Comparison of ENCODE assay signal across 8 mouse cellular contexts in the genomic region with DNA sequence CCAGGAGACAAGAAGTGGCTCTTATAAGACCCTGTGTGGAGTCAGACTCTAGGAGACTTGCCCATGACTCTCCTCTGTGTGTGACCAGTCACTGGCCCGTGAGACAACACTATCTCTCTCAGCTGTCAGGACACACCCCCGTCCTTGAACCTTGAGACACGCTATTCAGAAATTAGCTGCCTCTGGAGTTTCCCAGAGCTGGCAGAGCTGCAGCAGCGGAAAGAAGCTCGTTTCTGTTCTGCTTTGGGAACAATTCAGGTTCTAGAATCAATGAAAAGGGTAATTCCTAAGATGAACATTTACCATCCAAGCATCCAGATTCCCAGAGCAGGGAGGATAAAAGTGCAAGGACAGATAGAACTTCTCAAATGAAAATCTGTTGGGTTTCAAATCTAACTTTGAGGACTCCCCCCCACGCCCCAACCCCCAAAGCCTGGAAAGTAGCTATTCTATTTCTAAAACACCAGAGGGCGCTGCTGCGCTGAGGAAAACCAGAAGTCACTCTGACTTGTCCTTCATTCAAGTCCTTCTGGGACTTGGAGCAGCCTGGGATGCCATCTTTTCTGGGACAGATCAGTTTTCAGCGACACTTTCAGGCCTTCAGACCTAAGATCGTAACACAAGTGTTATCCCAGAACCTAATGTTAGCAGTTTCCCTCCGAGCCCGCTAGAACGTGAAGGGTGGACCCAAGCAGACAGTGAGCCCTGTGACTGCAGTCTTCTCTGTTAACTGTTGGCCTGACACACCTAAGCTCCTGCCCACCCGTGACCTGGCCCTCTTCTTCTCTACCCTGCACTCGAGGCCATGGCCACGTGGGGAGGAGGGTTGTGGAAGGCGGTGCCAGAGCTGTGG. TPM values are rescaled to one million over a fixed set of nuclear protein-coding genes. Genes with fewer than 3 reads are reported as not detected.
A peak's percentile ranks its signal among the peaks of the same experiment; 100 is the strongest.
DNase-seq lines count a peak whose midpoint lies in the region; TF ChIP-seq lines count a peak whose summit lies in the region.
"Had no signal": no experiment of that assay in that cellular context is flagged by ENCODE, and none has a peak within 500 bp of the region (broad histone marks: within the 10 kb centered on the region; RNA-seq: fewer than 3 reads in every experiment).

No protein-coding gene starts in this region.

- H3ac ChIP-seq in C2C12 (ENCODE audit: control insufficient read depth, insufficient read length, low read depth), result no peak overlapping the region

- H3K27ac ChIP-seq in cerebellum, adult 2 months (ENCODE audit: insufficient read depth, low read length), result no peak overlapping the region
- H3K27ac ChIP-seq in small intestine, adult 2 months (ENCODE audit: insufficient read depth, low read depth, low read length), result peak overlapping the region; percentile 91
- H3K27ac ChIP-seq: liver, embryonic 15.5 days had no signal

- TF ChIP-seq CTCF in C2C12 (IDR thresholded peaks at IDR 0.05; ENCODE audit: control insufficient read depth, insufficient read depth, insufficient read length), result peak; percentile 35
- peak; percentile 81 for TF ChIP-seq CTCF in cerebellum, adult 2 months (IDR thresholded peaks at IDR 0.05; ENCODE audit: borderline replicate concordance, insufficient read depth, low read depth, low read length)
- peak; percentile 71; the same call in 1 of the 2 replicates for TF ChIP-seq CTCF in small intestine, adult 2 months (IDR thresholded peaks at IDR 0.05; ENCODE audit: extremely low read depth, insufficient read length, insufficient replicate concordance, low read depth, low read length)

- no peaks in the 10 kb centered on the region for H3K79me2 ChIP-seq in C2C12 (ENCODE audit: control insufficient read depth, insufficient read depth)

- H3K27me3 ChIP-seq in C2C12 (ENCODE audit: control insufficient read depth, insufficient read depth, insufficient read length), result no peaks in the 10 kb centered on the region
- no peaks in the 10 kb centered on the region for H3K27me3 ChIP-seq in cerebellum, adult 2 months (ENCODE audit: control insufficient read depth, insufficient read depth, low read length)
- no peaks in the 10 kb centered on the region for H3K27me3 ChIP-seq in small intestine, adult 2 months (ENCODE audit: control insufficient read depth, insufficient read depth, low read length)
- H3K27me3 ChIP-seq: liver, embryonic 15.5 days had no signal

- 27% methylated on average over 17 of the region's 17 CpGs for WGBS in cerebellum, adult 2 months
- 23% methylated on average over 17 of the region's 17 CpGs for WGBS in small intestine, adult 2 months

- H3K36me3 ChIP-seq in C2C12 (ENCODE audit: control insufficient read depth, insufficient read depth), result no peaks in the 10 kb centered on the region
- no peaks in the 10 kb centered on the region for H3K36me3 ChIP-seq in small intestine, adult 2 months (ENCODE audit: control insufficient read depth, insufficient read depth, low read length)
- H3K36me3 ChIP-seq: liver, embryonic 15.5 days had no signal

- no peak overlapping the region for H3K4me3 ChIP-seq in C2C12 (ENCODE audit: insufficient read depth, poor library complexity, severe bottlenecking)
- no peak overlapping the region for H3K4me3 ChIP-seq in cerebellum, adult 2 months (replicated peaks; ENCODE audit: insufficient read depth, low read depth, low read length)
- no peak overlapping the region for H3K4me3 ChIP-seq in small intestine, adult 2 months (ENCODE audit: low read depth, low read length)
- H3K4me3 ChIP-seq: liver, embryonic 15.5 days had no signal

- peak; percentile 84 for DNase-seq in MN1 (ENCODE audit: low spot score)
- DNase-seq in cerebellum, adult 2 months, result peak; percentile 58 to 64
- DNase-seq in gastrocnemius, postnatal 10 days, result peak; percentile 47
- DNase-seq in kidney, postnatal 4 days, result peak; percentile 63 to 74
- DNase-seq in lung, postnatal 25 days (ENCODE audit: low spot score), result peak; percentile 56

- H3K79me3 ChIP-seq in C2C12 (ENCODE audit: low read depth), result no peaks in the 10 kb centered on the region

- TF ChIP-seq POLR2A in cerebellum, adult 2 months (IDR thresholded peaks at IDR 0.05; ENCODE audit: borderline replicate concordance, insufficient read depth, low read length), result no peak
- TF ChIP-seq POLR2A in small intestine, adult 2 months (IDR thresholded peaks at IDR 0.05; ENCODE audit: low read depth, low read length), result no peak

- H3K4me1 ChIP-seq in cerebellum, adult 2 months (ENCODE audit: control insufficient read depth, insufficient read depth, low read length), result no peaks in the 10 kb centered on the region
- peaks cover 20% of the 10 kb centered on the region for H3K4me1 ChIP-seq in small intestine, adult 2 months (ENCODE audit: control insufficient read depth, insufficient read depth, insufficient read length, low read length)

TF ChIP-seq in C2C12, 6 proteins besides CTCF, POLR2A, EP300 and RAD21:
- TF ChIP-seq MAX (IDR thresholded peaks at IDR 0.05) (no peak), CEBPB (IDR thresholded peaks at IDR 0.05; ENCODE audit: low read depth) (no peak), USF1 (IDR thresholded peaks at IDR 0.05; ENCODE audit: low read depth) (no peak), MYOD1 (IDR thresholded peaks at IDR 0.05; ENCODE audit: control insufficient read depth, insufficient read length, low read depth) (no peak), FOSL1 (IDR thresholded peaks at IDR 0.05; ENCODE audit: insufficient read depth, low read length, poor library complexity, severe bottlenecking) (no peak), MYOG (IDR thresholded peaks at IDR 0.05; ENCODE audit: control insufficient read depth, extremely low read depth, insufficient read length) (no peak)

RNA-seq across cellular contexts. Expression of gene Slc22a5, which starts 39.9 kb away (rescaled TPM):
- 2.9 TPM for polyA plus RNA-seq in C2C12 (2012; fragmentation: generic; extraction: Trizol)
- polyA plus RNA-seq in cerebellum, adult 2 months (2012; rRNA removed), result 15.7 and 16.5 TPM in 2 replicates
- total RNA-seq in gastrocnemius, postnatal 10 days (2021), result 10 to 100 TPM in 1 of 2 experiments, 1 to 10 TPM in 1; 7.4 to 10.7 TPM
- 22.1 and 44.2 TPM in 2 replicates for polyA plus RNA-seq in small intestine, adult 2 months (2012; rRNA removed)

RNA-seq across cellular contexts. Expression of gene Slc22a21, which starts 48.8 kb away (rescaled TPM):
- 1.5 TPM for polyA plus RNA-seq in C2C12 (2012; fragmentation: generic; extraction: Trizol)
- polyA plus RNA-seq in cerebellum, adult 2 months (2012; rRNA removed), result 2.4 and 2.7 TPM in 2 replicates
- total RNA-seq in gastrocnemius, postnatal 10 days (2021), result 1 to 10 TPM; 1.7 to 2.6 TPM
- 3.6 and 7.6 TPM in 2 replicates for polyA plus RNA-seq in small intestine, adult 2 months (2012; rRNA removed)
